Mouse (Mus musculus) R1 (cell line): ENCODE data around the gene Ckap2.
"Not testable (repeated sequence)": the region's sequence is repeated elsewhere in the genome, so short reads cannot be mapped to it uniquely, and the experiment has no call there.

Experiments
- DNase-seq: peaks from one replicate; pipeline ENCODE4 v3.0.0-alpha.2; 2018; ENCODE audit warnings: low read depth, low spot score

The Ckap2 gene

DNA sequence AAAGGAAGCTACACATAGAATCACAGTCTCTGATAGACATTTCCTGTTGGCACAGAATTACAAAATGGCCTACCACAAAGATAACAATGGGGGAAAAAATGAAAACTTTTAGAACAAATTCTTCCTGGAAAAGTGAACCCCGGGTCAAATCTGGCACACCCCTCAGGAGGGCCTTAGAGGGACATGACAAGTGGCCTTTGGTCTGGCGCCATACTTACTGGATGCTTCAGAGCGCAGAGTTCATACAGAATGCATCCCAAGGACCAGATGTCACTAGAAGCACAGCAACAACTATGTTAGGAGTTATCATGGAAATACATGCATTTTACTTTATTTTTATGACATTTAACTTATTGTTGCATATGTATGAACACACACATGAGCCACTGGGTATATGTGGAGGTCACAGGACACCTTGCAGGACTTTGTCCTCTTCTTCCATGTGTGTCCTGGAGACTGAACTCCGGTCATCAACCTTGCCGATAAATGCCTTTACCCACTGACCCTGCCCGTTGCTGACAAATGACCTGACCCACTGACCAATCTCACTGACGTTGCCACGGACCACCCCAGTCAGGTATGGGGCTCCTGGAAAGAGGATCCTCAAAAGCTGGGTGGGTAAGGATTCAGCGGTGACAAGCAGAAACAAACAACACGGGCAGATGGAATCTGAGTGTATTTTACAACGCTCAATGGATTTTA, 35.8 kb downstream of the Ckap2 start:
- no peak for DNase-seq

DNA sequence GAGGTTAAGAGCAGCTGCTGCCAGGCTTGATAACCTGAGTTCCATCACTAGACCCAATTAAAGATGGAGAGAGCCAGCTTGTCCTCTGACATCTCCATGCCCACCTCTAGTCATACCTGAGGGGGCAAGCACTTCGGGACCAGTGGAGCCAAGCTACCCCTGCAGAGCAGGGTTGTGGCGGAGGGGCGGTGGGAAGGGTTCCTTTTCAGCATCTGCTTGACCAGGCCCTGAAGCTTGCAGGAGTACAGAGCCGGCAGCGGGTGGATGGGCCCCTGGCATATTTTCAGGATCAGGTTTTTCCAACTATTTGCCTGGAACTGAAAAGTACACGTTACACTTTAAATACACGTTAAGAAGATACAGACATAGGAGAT, 37.3 kb downstream of the Ckap2 start:
- DNase-seq = no peak

DNA sequence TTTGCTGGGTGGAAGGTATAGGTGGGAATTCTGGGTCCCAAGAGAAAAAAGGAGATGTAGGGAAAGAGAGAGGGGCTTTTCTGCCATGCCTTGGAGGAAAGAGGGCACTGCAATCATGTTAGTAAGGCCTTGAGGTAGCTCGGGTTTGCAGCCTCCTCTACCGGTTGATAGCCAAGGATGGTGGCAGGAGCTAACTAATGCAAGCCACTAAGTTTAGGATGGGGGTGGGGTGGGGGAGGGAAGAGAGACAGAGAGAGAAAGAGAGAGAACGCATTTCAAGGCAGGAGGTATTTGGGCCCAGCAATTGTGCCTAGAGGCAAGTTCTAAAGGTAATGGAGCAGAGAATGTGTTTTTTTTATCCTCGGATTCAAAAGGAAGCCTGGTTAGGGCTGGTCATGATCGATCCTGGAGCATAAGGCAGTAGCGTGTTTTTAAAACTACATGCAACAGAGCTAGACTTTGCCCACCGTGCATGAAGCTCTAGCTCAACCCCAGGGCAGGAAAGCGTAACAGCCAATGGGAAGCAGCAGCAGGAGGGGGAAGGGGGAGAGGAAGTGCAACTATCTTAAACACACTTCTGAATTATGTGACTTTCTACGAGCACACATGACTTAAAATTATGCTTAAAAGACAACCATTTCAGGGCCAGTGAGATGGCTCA, 37.8 kb downstream of the Ckap2 start:
- no peak for DNase-seq

DNA sequence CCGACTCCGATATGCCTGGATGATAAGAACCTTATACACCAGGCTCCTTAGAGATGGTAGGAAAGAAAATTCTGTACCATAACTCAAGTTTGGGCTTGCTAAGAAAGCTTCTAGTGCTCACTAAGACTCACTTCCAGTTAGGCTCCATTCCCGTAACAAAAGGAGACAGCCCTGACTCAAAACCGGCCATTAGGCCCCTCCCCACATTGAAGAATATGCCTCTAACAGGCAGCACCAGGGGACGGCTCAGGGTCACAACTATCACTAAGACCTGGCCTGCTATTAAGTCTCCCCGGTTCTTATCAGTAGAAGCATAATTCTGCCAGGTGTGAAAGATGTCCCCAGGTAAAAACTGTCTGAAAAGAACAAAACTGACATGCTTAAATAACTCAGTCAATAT, 39.8 kb downstream of the Ckap2 start:
- peak; percentile 51 for DNase-seq

DNA sequence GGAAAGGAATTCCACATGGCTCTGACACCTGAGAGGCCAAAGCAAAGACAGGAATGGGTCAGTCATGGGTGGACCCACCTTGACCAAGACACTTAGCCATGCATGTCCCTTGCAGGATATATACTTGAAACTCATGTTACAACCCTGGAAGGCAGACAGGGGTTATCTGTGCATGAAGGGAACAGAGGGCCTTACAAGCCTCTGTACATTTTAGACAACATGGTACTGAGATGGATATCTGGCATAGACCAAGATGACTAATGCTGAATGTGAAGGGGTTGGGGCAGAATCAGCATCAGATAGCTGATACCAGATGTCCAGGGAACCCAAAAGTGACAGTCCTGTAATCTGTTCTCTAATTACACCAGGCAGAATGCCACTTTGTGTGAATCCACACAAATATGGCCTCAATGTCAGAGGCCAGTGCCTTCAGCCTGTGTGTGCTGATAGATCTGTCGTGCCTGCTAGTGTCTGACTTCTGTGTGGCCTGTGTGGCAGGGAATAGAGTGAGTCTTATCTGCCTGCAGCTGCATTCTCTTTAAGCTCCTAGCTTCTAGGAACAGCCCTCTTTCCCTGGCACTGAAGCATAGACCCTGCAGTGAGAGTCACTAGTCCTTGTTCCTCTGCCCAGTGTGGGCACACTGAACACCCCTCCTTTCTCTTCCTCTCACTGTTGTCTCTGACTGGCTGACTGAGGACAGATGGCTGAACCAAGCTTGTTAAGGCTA, 41.7 kb downstream of the Ckap2 start:
- DNase-seq = no peak

DNA sequence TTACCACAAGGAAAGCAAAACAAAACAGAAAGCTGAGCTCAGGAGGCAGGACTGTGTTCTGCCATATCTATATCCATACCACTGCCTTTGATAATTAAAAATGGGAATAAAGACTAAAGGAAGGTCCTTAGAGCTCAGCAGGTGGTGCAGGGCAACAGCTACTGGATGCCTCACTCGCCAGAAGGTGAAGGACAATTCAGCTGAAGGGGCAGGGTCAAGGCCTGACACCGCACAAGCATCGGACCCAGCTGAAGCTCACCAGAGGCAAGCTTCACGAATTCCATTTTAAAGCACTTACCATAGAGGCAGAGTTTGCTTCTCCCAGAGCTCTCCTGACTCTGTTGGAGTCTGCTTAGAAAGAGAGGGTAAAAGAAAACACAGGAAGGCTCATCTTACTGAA, 43.0 kb downstream of the Ckap2 start:
- no peak for DNase-seq

DNA sequence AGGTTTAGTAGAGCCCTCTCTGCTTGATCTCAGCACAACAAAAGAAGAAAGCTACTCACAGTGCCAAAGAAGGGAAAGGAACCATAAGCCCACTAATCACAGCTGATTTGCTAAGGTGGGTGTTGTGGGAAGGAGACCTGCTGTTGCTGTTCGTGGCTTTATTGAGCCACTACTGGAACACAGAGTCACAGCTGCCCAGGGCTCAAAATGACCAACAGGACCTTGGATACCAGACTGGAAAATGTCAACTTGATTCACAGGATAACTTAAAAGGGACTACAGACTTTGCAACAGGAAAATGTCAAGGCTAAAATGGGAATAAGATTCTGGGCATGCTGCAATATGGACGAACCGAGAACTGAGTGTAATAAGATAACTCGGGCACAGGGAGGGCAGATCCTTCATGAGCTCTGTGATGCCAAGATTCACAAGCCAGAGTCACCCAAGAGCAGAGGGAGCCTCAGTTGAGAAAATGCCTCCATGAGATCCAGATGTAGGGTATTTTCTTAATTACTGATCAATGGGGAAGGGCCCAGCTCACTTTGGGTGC, 43.7 kb downstream of the Ckap2 start:
- DNase-seq = no peak

DNA sequence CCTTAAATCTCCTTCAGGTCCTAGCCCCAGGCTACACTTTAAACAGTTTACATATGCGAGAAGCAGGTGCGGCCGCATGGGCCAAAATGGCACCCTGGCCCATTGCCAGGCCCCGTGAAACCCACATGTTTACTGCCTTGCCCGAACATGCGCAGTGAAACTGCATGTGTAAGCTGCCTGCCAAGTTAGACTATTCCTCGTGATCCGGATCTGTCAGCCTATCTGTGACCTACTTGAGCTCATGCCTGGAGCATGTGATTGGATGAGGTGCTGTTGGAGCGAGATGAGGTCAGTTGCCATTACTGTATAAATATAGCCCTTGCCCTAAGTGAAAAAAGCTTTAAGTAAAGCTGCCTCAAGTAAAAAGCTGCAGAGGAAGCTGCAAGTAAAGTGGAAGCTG, 49.2 kb downstream of the Ckap2 start:
- DNase-seq = not testable (repeated sequence)

DNA sequence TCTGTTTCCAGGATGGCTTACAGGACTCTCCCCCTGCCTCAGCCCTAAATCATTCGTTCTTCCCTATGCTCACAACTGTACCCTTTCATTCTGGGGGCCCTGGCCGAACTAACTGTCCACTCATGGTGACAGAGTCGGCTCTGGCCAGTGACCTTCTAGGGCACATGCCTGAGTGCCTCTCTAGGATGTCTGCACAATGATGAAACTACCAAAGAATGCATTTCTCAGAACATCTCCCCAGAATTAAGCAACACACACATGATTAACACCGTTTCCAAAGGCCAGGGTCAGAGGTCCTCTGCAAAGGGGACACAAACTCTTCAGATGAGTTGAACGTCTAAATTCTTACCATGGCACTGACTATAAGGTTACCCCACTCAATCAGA, 50.9 kb downstream of the Ckap2 start:
- no peak for DNase-seq

DNA sequence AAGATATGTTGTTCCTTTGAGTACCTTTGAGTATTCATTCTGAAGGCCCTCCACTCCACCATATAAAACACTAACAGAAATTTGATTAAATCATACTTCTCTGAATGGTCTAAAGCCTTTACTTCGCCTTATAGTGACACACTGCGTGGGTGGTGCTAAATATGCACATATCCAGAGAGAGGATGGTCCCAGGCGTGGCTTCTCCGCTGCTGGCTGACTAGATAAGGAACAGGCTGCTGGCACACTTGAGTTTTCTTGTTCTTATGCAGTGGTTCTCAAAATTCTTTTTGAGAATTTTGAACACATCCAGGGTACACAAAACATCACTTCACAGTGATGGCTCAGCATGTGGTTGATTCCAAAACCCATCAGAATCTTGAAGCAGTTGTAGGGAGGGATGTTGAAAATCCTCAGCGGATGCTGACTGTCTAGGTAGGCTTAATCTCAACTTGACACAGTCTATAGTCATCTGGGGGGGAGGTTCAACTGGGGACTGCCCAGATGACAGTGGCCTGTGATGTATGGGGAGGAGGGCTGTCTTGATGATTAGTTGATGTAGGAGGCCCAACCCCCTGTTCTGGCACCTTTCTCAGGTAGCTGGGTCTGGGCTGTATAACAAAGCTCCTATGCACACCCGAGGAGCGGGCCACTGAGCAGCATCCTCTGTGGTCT, 51.4 kb downstream of the Ckap2 start:
- no peak for DNase-seq

DNA sequence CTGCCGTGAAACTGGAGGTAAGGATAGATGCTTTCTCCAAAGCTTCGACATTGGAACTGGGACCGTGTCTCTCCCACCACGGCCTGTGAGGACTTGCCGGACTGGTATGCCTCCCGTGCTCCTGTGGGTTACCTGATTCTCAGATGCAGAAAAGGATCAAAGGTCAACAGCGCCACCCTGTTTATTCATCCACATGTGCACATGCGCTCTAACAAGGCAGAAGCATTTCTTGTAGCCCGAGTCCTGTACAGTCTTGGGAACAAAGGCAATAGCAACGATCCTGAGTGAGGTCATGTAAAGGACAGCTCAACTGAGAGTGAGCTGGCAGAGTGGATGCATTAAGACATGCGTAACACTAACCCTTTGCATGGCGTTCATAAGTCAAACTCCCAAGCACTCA, 53.6 kb downstream of the Ckap2 start:
- peak; percentile 26 for DNase-seq

DNA sequence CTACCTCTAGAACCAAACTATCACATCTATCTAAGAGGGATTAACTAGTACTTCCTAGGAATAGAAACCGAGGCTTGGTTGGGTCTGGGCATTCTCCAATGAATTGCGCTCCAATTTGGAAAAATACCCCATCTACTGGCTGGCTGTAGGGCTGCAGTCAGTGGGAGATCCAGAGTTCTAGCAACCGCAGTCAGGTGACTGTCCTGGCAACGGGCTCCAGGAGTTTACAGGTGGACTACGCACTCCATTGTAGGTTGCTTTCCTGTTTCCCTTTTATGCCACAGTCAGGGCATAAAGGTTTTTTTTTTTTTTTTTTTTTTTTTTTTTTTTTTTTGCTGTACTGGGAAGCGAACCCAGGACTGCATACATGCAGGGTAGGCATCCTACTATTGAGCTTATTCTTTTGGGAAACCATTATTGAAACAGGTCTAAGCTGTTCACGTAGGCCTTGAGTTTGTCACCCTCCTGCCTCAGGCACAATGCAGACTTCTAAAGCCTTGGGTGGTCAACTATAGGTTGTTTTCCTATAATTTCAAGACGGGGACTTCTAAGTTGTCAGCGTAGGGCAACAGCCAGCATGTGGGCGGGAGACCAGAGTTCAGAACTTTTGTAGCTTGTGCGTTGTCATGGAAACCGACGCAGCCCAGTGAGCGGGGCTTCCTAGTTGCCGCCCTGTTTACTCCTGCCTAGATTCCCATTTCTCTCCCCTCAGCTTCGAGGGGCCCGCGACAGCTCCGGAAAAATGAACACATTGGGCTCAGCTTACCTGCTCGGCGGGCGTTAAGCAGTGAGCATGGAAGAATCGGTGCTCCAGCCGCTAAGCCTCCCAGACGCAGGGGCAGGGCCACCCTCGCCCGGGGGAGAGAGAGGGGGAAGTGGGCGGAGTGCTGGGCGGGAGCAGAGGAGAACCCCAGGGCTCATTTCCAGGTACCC, 61.1 kb downstream of the Ckap2 start, which contains the start of gene Nek5:
Nek5 (minus strand) TSS at position 834 of the 933 bp plus-strand sequence.
- peak; percentile 94 for DNase-seq
